Mouse (Mus musculus) right cerebral cortex, adult 18-20 months (tissue): ENCODE measurements at regions not wholly inside any gene's neighbourhood (a gene's known extent, or its start where the extent isn't known, plus 50 kb on each side); places are given as distances from the start of the nearest gene placed in this dataset.
A peak's percentile ranks its signal among the peaks of the same experiment; 100 is the strongest.

ENCODE experiments used
- DNase-seq: peaks from one replicate; pipeline ENCODE4 v3.0.0; 2022; ENCODE audit warnings: mixed read lengths

- peak; percentile 57 for DNase-seq
Observed at GRCm38 (mm10) chrX:139392777-139393176, 59.3 kb downstream of the Trap1a start.

- peak; percentile 23 for DNase-seq
Observed at GRCm38 (mm10) chrX:139416701-139417100, 63.5 kb upstream of the D330045A20Rik start.

- no peak for DNase-seq
Observed at GRCm38 (mm10) chrX:139419867-139420266, 60.3 kb upstream of the D330045A20Rik start.

- no peak for DNase-seq
Observed at GRCm38 (mm10) chrX:139424307-139424706, 55.9 kb upstream of the D330045A20Rik start.
